Mouse (Mus musculus) forelimb bud, embryonic 11.5 days (tissue): ENCODE measurements around the gene Gm20388.
"Not testable (repeated sequence)": the region's sequence is repeated elsewhere in the genome, so short reads cannot be mapped to it uniquely, and the experiment has no call there.

Experiments
- DNase-seq: peaks from one replicate; pipeline ENCODE4 v3.0.0-alpha.2; 2012; ENCODE audit warnings: low read depth, low spot score

Gene Gm20388

DNA sequence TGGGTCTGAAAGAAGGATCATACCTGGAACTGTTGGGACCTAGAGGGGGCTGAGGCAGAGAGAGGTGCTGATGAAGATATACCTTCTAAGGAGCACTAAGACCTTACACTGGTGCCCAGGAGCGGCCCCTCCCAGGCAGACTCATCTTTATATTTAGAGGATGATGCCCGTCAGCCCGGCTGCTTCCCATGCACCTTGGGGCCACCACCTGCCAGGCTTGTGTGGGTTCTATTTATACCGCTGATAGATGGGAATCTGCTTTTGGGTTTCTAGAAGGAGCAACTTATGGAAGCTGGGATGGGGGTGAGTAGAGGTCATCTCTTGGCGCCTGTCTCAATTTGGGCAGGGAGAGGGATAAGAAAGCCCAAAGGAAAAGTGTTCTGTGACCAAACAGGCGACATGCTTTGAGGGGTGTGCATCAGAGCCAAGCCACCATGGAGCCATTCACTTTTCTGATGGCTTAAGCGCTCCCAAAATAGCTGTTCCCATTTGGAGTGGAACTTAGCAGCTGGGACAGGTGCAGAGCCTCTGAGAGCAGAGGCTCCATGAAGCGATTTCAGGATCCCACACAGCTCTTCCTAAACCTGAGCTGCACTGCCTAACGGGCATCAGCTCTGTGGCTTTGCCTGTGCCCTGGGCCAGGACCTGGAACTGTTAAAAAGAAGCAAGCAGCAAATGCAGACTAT lies 3985.2 kb downstream of the Gm20388 start:
- no peak for DNase-seq

DNA sequence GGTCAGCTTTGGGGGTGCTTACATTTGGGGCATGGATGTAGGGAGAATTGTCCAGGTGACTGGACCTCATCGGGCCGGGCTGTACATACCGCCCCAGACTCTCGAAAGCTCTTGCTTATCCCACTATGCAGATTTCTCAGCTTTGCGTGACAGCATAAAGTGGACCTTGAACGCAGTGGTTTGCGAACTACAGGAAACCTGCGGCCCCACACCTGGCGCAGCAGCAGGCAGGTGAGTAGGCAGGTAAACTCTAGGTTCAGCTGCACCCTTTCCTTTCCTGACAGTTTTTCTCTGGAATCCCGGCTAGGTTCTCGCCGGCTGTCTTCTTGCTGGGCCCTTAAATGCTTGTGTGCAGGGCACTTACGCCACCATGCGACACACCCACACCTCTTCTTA lies 3985.7 kb downstream of the Gm20388 start:
- DNase-seq = no peak

DNA sequence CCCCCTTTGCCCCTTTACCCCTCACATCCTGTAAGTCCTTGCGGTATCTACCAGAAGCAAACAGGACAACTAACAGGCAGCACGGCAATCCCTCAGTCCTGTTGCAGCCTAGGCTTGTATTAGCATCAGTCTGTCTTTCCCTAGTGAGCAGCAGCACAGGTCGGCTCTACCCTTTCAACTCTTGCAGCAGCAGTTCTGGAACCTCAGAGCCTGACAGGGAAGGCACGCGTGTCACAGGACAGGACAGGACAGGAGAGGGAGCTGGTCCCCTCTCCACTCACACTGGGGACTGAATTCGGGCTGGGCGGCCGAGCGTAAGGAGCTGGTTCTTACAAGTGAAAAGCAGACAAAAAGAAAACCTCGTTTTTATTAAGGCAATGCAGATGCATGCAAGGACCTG lies 3986.1 kb downstream of the Gm20388 start:
- DNase-seq = no peak

DNA sequence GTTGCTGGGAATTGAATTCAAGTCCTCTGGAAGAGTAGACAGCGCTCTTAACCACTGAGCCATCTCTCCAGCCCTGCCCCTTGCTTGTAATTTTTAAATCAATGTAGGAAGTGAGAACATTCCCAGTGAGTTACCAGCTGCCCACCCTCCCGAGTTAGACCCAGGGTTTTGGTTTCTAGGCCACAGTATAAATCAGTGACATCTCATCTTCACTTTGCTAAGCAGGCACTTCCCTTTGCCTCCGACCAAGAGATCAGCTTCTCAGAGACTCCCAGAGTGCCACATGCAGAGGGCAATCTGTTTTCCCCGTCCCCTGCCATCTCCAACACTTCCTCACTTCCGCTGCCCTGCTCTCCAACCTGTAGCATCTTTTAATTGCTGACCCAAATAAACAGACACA lies 3987.9 kb downstream of the Gm20388 start:
- no peak for DNase-seq

DNA sequence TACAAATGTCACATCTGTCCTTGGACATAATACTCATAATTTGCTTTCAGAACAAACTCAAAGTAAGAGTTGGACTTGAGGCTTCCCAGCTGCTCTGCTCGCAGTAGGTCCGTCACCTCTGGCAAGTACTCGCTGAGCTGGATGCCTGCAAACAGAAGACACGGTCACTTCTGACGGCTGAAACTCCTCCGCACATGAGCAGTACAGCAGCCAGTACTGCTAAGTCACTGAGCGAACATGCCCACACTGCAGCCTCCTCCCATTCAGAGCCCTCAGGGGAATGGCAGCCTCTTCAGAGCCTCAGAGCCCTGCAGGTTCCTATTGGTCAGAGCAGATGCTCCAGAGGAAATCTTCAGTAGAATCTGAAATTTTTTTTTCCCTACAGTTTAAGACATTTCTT lies 3988.7 kb downstream of the Gm20388 start:
- no peak for DNase-seq

DNA sequence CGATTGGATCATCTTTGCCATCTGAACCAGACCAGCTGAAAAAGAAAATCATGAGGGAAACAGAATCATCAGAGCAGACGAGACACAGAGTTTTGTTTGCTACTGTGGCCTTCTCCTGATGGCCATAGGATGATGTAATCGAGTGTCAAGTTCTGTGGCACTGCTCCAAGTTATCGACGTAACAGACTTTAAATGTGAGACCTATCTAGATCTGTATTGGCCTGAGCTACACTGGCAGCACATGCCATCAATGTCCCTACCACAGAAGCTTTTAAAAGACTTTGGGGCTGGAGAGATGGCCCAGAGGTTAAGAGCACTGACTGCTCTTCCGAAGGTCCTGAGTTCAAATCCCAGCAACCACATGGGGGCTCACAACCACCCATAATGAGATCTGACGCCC lies 3992.0 kb downstream of the Gm20388 start:
- DNase-seq = no peak

DNA sequence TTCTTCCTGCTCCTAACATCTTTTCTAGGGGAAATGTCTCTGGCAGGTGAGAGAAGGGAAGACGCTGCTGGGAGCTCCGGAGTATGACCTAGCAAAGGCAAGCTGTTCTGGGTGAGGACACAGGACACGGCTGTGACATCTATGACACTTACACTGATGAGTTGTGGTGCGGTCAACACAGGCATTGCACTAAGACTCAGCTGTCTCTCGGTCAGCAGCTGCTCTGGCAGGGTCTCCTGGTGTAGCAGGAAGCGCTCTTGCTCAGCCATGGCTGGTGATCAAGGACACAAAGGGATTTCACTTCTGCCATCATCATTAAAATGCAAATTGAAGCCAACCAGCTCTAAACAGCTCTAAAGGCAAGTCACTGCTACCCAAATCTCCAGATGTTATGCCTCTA lies 3997.0 kb downstream of the Gm20388 start:
- no peak for DNase-seq

DNA sequence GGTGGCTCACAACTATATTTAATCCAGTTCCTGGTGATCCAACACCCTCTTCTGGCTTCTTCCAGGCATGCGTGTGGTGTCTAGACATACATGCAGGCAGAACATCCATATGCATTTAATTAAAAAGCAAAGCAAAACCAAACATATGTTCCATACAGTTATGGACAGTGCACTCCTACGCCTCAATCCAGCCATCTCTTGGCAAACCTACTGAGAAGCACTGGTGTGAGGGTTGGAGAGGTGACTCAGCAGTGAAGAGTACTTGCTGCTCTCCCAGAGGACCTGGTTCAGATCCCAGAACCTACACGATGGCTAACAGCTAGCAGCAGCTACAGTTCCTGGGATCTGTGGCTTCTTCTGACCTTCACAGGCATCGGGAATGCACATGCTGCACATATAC lies 4001.6 kb downstream of the Gm20388 start:
- DNase-seq = no peak

DNA sequence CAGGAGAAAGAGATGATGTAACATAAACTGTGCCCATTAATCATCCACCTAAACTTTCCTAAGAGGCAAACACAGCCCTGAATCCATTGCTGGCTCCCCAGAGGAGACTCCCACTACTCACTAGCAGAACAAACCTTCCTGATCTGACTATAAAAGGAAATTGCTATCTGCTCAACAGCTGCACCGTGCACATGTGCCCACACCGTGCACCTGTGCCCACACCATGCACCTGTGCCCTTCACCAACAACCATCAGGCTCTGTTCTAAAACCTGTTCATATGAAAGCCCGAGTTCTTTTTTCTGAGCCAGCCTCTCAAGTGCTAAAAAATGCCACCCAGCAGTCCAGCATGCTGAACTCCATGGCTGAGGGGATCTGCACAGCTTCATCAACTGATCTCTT lies 4004.0 kb downstream of the Gm20388 start:
- DNase-seq = no peak

DNA sequence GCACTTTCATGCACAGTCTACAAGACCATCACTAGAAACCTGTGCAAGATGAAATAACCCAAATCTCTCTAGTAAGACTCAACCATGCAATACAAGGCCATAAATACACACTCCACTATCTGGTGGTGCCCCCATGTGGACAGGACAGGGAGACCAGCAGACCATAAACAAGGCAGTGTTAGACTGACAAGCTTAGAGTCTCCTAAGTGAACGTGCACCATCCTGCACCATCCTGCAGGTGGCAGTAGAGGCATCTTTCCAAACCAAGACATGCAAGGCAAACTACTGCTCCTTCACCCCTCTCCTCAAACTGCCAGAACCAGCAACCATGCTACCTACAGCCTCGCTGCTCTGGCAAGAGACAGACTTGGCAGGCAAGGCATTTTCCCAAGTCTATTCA lies 4014.1 kb downstream of the Gm20388 start:
- peak; percentile 86 for DNase-seq

DNA sequence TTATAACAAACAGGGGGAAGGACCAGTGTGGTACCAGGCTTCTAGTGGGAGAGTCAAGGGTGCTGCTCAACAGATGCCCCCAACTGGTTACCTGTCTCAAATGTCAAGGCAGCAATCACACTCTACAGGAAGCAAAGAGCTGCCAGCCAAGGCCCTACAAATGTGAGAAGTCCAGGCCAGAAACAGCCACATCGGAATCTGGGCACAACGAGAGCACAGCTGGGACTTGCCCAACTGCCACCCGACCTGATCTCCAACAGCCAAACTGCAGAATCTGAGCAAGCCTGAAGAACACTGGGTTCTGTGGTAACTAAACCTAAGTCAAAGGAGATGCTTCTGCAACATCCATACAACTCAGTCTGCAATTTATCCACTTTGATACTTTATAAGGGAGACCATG lies 4015.0 kb downstream of the Gm20388 start:
- DNase-seq = no peak

DNA sequence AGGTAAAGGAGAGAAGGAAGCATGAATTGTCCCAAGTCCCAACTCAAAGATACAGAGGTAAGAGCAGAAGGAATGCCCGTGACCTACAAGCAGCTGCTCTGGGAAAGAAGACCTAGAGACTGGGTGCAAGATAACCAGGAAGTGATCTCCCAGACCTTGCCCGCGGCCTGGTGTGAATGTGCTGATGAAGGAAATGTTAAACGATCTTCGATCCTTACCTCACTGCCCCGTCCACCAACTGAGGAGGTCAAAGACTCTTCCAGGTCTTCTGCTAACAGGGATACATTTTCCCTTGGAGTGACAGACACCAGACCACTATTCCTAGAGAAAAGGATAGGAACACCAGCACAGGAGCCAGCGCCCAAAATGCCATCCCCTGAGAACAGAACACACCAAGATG lies 4018.4 kb downstream of the Gm20388 start:
- no peak for DNase-seq

DNA sequence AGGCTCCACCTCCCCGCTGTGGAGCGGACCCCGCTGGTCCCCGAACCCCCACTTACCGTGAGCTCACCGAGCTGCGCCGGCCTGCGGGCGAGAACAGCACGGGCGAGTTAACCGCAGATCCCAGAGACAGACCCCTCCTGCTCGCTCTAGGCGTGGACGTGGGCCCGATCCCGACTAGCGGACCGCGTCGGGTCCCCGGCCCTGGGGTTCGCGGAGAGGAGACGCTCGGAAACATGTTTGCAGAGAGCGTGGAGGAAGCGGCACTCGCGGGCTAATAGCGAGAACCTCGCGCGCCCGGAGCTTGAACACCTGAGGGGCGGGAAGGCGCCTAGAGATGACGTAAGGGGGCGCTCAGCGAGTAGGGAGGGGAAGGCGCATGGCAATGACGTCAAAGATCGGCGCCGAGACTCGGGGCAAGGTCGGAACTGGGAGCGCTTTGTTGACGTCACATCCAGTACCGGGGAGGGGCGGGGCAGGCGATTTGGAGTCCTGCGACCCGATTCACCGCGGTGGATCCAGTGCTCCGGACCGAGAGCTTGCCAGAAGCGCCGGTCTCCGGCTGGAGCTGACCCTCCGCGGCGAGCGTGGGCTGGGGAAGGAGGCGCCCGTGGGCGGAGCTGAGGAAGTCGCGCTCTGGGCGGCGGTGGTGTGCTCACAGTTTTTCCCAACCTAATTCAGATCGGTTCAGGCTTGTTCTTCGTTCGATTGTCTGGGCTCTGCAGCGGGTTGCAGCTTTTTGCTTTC lies 4038.5 kb downstream of the Gm20388 start, which contains the start of gene Nup133:
Nup133 (minus strand) TSS at position 324 of the 744 bp plus-strand sequence.
- peak; percentile 99 for DNase-seq

DNA sequence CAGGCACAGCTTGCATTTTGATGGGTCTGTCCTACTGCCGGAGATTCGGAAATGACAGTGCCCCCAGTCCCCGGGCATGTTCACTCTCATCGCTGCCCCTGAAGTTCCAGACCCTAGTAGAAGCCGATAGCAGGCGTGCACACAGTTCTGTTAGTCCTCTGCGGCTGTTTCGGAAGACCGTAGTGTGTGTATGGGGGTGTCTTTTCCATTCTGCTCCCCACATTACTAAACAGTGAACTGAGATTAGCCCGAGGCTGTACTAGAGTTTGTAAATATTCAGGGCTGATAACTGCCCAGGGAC lies 4039.0 kb downstream of the Gm20388 start:
- DNase-seq = no peak

DNA sequence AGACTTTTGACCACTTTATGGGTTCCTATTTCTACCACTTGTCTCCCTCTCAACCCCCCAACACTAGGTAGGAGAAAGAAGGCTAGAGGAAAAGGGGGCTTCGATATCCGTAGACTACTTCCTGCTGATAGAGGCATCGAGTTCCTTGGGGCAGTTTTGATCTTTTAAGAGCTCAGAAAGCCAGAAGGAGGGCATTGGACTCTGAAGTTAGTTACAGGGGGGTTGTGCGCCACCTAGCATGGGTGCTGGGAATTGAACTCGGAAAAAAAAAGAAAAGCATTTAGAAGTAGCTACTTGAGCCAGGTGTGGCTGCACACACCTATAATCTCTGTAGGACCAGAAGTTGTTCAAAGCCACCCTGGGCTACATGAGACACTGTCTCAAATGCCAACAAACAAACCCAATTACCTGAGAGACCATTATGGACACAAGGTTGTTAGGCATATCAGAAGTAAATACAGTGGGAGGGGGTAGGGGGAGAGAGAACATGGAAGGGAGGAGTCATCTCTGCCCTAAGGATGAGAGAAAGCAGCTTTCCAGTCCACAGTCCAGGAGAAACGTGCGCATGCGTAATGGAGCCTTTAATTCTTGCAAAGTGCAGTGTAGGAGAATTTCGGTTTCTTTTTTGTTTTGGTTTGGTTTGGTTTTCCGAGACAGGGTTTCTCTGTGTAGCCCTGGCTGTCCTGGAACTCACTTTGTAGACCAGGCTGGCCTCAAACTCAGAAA lies 4039.6 kb downstream of the Gm20388 start:
- peak; percentile 70 for DNase-seq

DNA sequence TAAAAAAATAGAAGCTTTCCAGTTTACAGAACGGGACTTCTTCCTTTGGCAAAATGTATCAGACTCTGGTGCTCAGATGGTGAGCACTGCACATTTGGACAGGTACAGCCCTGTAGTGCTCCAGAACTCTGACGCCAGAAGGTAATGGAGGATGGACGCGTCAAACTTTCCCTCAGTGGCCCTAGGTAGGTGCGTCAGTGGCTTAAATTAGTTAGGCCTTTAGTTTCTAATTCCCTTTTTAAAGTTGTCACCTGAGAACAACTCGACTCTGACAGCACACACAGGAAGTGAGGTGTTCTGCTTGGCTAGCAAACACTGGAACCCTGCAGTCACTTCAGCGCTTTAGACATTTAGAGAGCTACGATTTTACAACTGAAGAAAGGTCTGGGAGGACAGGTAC lies 4043.0 kb downstream of the Gm20388 start:
- DNase-seq = no peak

DNA sequence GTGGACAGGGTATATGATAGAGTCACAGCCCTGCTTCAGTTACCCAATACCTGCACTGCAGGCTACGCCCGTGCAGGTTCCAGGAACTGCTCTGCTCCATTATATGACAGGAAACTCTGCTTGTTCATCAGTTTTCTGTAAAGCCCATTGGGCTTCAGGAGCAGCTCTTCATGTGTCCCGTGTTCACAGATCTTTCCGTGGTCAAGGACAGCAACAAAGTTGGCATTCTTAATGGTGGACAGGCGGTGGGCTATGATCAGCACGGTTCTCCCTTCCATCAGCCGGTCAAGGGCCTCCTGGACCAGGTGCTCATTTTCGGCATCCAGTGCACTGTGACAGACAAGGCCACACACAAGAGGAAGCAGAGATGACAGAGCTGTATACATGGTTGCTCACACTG lies 4043.6 kb downstream of the Gm20388 start:
- DNase-seq = no peak

DNA sequence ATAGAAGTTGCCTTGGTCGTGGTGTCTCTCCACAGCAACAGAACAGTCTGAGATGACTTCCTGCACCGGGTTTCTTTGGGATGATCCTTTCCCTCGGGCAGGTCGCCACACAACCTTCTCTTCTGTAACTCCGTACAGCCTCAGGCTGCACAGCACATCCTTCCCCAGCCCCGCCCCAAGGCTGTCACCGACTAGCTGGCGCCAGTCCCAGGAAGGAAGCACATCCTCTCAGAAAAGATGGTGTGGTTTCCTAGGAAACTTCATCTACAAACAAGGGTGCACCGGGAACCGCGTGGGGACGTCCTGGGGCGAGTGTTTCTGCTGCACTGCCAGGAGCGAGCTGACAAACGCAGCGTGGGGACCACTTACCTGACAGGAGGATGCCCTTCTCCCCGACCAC lies 4047.5 kb downstream of the Gm20388 start:
- DNase-seq = no peak

DNA sequence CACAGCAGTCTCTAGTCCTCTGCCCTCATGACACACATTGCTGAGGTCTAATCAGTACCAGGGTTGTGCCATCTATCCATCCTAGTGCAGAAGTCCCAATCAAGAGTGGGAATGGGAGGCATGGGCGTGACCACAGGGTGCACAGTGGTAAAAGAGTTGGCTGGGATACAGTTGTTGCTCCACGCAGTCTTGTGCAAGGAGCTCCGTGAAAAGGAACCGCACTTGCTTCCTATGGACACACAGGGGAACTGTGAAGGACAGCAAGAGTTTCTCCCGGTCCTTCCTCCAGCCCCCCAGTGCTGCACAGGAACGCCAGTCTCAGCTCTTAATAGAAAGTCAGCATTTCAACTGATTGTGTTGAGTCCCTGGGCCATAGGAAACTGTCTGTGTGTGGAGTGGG lies 4048.8 kb downstream of the Gm20388 start:
- DNase-seq = no peak

DNA sequence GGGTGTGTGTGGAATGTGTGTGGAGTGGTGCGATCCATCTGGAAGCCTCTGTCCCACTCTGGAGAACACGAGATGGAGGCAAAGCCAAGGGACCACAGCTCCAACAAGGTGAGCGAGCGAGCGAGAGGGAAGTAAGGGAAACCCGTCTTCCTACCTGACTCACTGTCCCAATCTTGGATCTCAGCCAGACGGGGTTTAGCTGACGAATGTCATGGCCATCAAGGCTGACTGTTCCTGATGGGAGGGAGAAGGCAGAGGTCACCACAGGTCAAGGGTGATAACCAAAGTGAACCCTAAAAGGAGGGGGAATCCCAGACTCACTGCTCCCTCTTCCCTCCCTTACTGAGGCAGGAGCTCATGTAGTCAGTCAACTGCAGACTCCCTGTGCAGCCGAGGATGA lies 4049.4 kb downstream of the Gm20388 start:
- DNase-seq = no peak

DNA sequence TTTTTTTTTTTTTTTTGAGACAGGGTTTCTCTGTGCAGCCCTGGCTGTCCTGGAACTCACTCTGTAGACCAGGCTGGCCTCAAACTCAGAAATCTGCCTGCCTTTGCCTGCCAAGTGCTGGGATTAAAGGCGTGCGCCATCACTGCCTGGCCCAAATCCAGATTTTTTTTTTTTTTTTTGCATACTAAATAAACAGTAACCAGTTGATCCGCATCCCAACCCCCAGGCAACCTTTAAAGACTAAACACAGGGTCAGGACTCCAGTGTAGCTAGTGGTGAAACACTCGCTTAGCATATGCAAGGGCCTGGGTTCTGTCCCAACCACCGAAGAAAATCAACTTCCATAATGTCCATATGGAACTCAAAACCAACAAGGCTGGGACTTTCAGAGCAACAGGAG lies 4049.9 kb downstream of the Gm20388 start:
- not testable (repeated sequence) for DNase-seq

DNA sequence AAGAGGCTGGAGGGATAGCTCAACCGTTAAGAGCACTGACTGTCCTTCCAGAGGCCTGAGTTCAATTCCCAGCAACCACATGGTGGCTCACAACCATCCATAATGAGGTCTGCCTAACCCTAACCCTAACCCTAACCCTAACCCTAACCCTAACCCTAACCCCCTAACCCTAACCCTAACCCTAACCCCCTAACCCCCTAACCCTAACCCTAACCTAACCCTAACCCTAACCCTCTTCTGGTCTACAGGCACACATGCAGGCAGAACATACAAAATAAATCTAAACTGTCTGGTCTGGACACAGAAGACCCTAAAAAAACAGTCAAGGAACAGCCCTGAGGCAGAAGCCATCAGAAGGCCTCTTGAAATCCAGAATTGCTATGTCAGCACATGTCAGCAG lies 4050.7 kb downstream of the Gm20388 start:
- peak; percentile 24 for DNase-seq

DNA sequence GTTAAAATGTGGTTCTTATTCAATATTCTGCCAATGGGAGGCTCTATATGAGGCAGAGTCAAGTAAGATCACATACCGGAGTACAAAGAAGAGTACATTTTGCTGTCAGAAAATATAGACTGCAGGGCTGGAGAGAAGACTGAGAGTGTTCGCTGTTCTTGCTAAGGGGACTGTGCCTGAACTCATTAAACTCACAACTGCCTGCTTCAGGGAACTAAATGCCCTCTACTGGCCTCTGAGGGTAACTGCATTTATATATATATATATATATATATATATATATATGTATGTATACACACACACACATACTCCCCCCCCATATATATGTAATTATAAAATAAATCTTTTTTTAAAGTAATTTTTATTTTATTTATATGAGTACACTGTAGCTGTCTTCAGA lies 4056.3 kb downstream of the Gm20388 start:
- no peak for DNase-seq
